Comparison of ENCODE assay signal across 9 mouse cellular contexts in genomic region chr16:34119370-34119769, GRCm38 (mm10).
DNase-seq lines count a peak whose midpoint lies in the region; ATAC-seq and TF ChIP-seq lines count a peak whose summit lies in the region.
"Had no signal": no experiment of that assay in that cellular context is flagged by ENCODE, and none has a peak within 500 bp of the region (broad histone marks: within the 10 kb centered on the region; RNA-seq: fewer than 3 reads in every experiment).

No protein-coding gene starts in this region.

- peak in 1 of 2 experiments; percentile 16 for DNase-seq in heart, adult 2 months
- no peak for DNase-seq in heart, postnatal 36 days
- peak; percentile 41 for DNase-seq in right cerebral cortex, postnatal 25 days
- no peak for DNase-seq in right cerebral cortex, adult 18-20 months
- peak; percentile 28 for DNase-seq in embryonic facial prominence, embryonic 10.5 days (ENCODE audit: low spot score)
- peak; percentile 23 for DNase-seq in retina, adult 2 months (ENCODE audit: low read depth, low spot score)
- DNase-seq in urinary bladder, postnatal 10 days (ENCODE audit: low spot score): no peak

- no peaks in the 10 kb centered on the region for H3K9me3 ChIP-seq in embryonic facial prominence, embryonic 10.5 days
- no peaks in the 10 kb centered on the region for H3K9me3 ChIP-seq in forebrain, embryonic 13.5 days (replicated peaks)
- H3K9me3 ChIP-seq: neural tube, embryonic 13.5 days had no signal

- H3K4me1 ChIP-seq in heart, adult 2 months (ENCODE audit: control insufficient read depth, insufficient read depth, low read length): no peaks in the 10 kb centered on the region
- H3K4me1 ChIP-seq in embryonic facial prominence, embryonic 10.5 days: no peaks in the 10 kb centered on the region
- H3K4me1 ChIP-seq in forebrain, embryonic 13.5 days: no peaks in the 10 kb centered on the region
- H3K4me1 ChIP-seq: neural tube, embryonic 13.5 days had no signal

- H3K27ac ChIP-seq in heart, adult 2 months: no peak overlapping the region
- H3K27ac ChIP-seq in embryonic facial prominence, embryonic 10.5 days (replicated peaks): no peak overlapping the region
- H3K27ac ChIP-seq in forebrain, embryonic 13.5 days: no peak overlapping the region
- H3K27ac ChIP-seq: neural tube, embryonic 13.5 days had no signal

- TF ChIP-seq POLR2A in heart, adult 2 months (IDR thresholded peaks at IDR 0.05; ENCODE audit: insufficient read depth, low read depth, low read length): no peak

- peak; percentile 67 for TF ChIP-seq CTCF in heart, adult 2 months (IDR thresholded peaks at IDR 0.05)

- no peaks in the 10 kb centered on the region for H3K36me3 ChIP-seq in heart, adult 2 months (ENCODE audit: control insufficient read depth, insufficient read depth, low read length)
- peaks cover 4% of the 10 kb centered on the region; the same call in 1 of the 2 replicates for H3K36me3 ChIP-seq in embryonic facial prominence, embryonic 10.5 days (replicated peaks)
- peaks cover 11% of the 10 kb centered on the region; the same call in 1 of the 2 replicates for H3K36me3 ChIP-seq in forebrain, embryonic 13.5 days (ENCODE audit: poor library complexity, severe bottlenecking)

- no peak overlapping the region for H3K4me3 ChIP-seq in heart, adult 2 months
- H3K4me3 ChIP-seq in embryonic facial prominence, embryonic 10.5 days: no peak overlapping the region
- no peak overlapping the region for H3K4me3 ChIP-seq in forebrain, embryonic 13.5 days
- H3K4me3 ChIP-seq: neural tube, embryonic 13.5 days had no signal

- TF ChIP-seq EP300 in heart, adult 2 months (IDR thresholded peaks at IDR 0.05; ENCODE audit: insufficient read depth, low read depth, low read length): no peak

- H3K79me2 ChIP-seq in heart, adult 2 months (replicated peaks; ENCODE audit: control insufficient read depth, insufficient read depth, low read length): no peaks in the 10 kb centered on the region

- no peak overlapping the region for H3K4me2 ChIP-seq in forebrain, embryonic 13.5 days
- H3K4me2 ChIP-seq: neural tube, embryonic 13.5 days had no signal

- no peaks in the 10 kb centered on the region for H3K27me3 ChIP-seq in heart, adult 2 months (ENCODE audit: control insufficient read depth, insufficient read depth, low read length)
- H3K27me3 ChIP-seq in embryonic facial prominence, embryonic 10.5 days (replicated peaks; ENCODE audit: low read depth, poor library complexity, severe bottlenecking): no peaks in the 10 kb centered on the region
- H3K27me3 ChIP-seq in forebrain, embryonic 13.5 days: no peaks in the 10 kb centered on the region
- H3K27me3 ChIP-seq: neural tube, embryonic 13.5 days had no signal

- 32% methylated on average over 2 of the region's 2 CpGs for WGBS in heart, adult 2 months
- WGBS in embryonic facial prominence, embryonic 10.5 days: 29% methylated on average over 2 of the region's 2 CpGs
- WGBS in forebrain, embryonic 13.5 days: 21% methylated on average over 2 of the region's 2 CpGs

- ATAC-seq in forebrain, embryonic 13.5 days: no peak

- intact Hi-C loops in heart, adult 2 months (cut with DNase I): no loop called here
- intact Hi-C loops in heart, postnatal 36 days (cut with DNase I): no loop called here

- H3K9ac ChIP-seq in heart, adult 2 months (ENCODE audit: low read depth, low read length): no peak overlapping the region
- H3K9ac ChIP-seq in forebrain, embryonic 13.5 days: no peak overlapping the region
- H3K9ac ChIP-seq: neural tube, embryonic 13.5 days had no signal

Comparison
In these comparisons a context has a peak if more than half of its experiments do, and no peak if none do; other contexts are left out.
1. DNase-seq: peak in right cerebral cortex, postnatal 25 days (single experiment), embryonic facial prominence, embryonic 10.5 days (single experiment) and retina, adult 2 months (single experiment); none in heart, postnatal 36 days (0 of 2), right cerebral cortex, adult 18-20 months (single experiment) and urinary bladder, postnatal 10 days (single experiment).